Mouse (Mus musculus) liver, embryonic 11.5 days (tissue): ENCODE data around the gene Gm13040. TPM values are rescaled to one million over a fixed set of nuclear protein-coding genes. Genes with fewer than 3 reads are reported as not detected.
"Not testable (repeated sequence)": the region's sequence is repeated elsewhere in the genome, so short reads cannot be mapped to it uniquely, and the experiment has no call there.

ENCODE experiments used
- ATAC-seq: fragments of 200-750 bp; cut with Nextera tagmentation; replicated peaks from 2 replicates; pipeline ENCODE4 v1.8.0; 2017; ENCODE audit warnings: moderate number of reproducible peaks, mild to moderate bottlenecking, moderate TSS enrichment, moderate library complexity; ENCODE audit not compliant: low FRiP score
- DNase-seq: peaks from one replicate; pipeline ENCODE4 v3.0.0-alpha.2; 2017; ENCODE audit warnings: low spot score
- H3K27ac ChIP-seq: fragments of 300-500 bp; sonication (generic); 2 replicates; pipeline ENCODE4 v1.5.1; 2014; ENCODE audit warnings: mild to moderate bottlenecking, low read depth, low read length, control low read depth
- H3K27me3 ChIP-seq: fragments of 300-500 bp; sonication (generic); replicated peaks from 2 replicates; pipeline ENCODE4 v1.6.1; 2014; ENCODE audit warnings: low read length, mixed read lengths; ENCODE audit not compliant: control insufficient read depth, insufficient read depth
- H3K36me3 ChIP-seq: fragments of 300-500 bp; sonication (generic); 2 replicates; pipeline ENCODE4 v1.6.1; 2014; ENCODE audit warnings: mild to moderate bottlenecking, low read length, moderate library complexity, mixed read lengths; ENCODE audit not compliant: control insufficient read depth, insufficient read depth
- H3K4me1 ChIP-seq: fragments of 300-500 bp; sonication (generic); replicated peaks from 2 replicates; pipeline ENCODE4 v1.6.1; 2014; ENCODE audit warnings: low read length, mixed read lengths; ENCODE audit not compliant: control insufficient read depth, insufficient read depth
- H3K4me2 ChIP-seq: fragments of 300-500 bp; sonication (generic); 2 replicates; pipeline ENCODE4 v1.6.1; 2014; ENCODE audit warnings: mild to moderate bottlenecking, control low read depth, moderate library complexity
- H3K4me3 ChIP-seq: fragments of 300-500 bp; sonication (generic); 2 replicates; pipeline ENCODE4 v1.5.1; 2014; ENCODE audit warnings: low read depth, low read length, control low read depth
- H3K9ac ChIP-seq: fragments of 300-500 bp; sonication (generic); 2 replicates; pipeline ENCODE4 v1.6.1; 2014; ENCODE audit warnings: low read depth, low read length, control low read depth
- H3K9me3 ChIP-seq: fragments of 300-500 bp; sonication (generic); 2 replicates; pipeline ENCODE4 v1.6.1; 2016; ENCODE audit warnings: low read length, inconsistent platforms, mixed read lengths; ENCODE audit not compliant: control insufficient read depth
- WGBS: fragments of 180-500 bp; shearing (Covaris S2); extraction: QIAGEN DNeasy Blood & Tissue Kit; methylation state at CpG from one replicate; pipeline ENCODE4 v1.1.7; 2014; 5-methylcytosine and 5-hydroxymethylcytosine counted together
- polyA plus RNA-seq: library from polyadenylated mRNA; unstranded; fragments of >200 nt; fragmentation: Nextera tagmentation; extraction: Ambion mirVana; gene quantifications from 2 replicates; pipeline ENCODE4 v1.2.1, GENCODE M21; 2014

Gene Gm13040
- not detected in 2 replicates for polyA plus RNA-seq

DNA sequence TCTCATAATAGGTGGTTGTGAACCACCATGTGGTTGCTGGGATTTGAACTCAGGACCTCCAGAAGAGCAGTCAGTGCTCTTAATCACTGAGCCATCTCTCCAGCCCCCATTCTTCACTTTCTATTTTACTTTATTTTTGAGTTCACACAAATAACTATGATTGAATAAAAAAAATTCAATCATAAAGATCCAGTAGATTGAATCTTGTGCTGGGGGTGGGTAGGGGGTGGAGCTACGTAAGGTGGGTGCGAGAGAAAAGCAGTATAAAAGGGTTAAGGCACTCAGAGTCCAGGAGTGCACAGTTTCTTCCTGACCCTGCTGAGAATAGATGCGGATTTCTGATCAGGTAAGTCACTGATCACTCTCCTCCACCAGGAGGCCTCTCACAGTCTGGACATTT is at the start of gene Gm13040:
Gene Gm13040, plus strand, starts transcription at position 301 of the 400 bp plus-strand sequence.
- ATAC-seq, H3K4me3 ChIP-seq: not testable (repeated sequence)

DNA sequence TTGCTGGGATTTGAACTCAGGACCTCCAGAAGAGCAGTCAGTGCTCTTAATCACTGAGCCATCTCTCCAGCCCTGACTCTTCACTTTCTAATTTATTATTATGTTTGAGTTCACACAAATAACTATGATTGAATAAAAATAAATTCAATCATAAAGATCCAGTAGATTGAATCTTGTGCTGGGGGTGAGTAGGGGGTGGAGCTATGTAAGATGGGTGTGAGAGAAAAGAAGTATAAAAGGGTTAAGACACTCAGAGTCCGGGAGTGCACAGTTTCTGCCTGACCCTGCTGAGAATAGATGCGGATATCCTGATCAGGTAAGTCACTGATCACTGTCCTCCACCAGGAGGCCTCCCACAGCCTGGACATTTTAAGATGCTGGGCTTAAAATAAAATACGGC is 24.7 kb upstream of the Gm13040 start, which contains the start of gene Gm13043:
Gene Gm13043, plus strand, starts transcription at position 301 of the 400 bp plus-strand sequence.
- Histone ChIP-seq H3K36me3 (no peaks in the 10 kb centered on the region), H3K4me3 (no peak within 1 kb of the TSS), H3K27ac (no peak within 1 kb of the TSS), H3K9me3 (no peaks in the 10 kb centered on the region), H3K4me1 (no peaks in the 10 kb centered on the region), H3K4me2 (no peak within 1 kb of the TSS), H3K9ac (no peak within 1 kb of the TSS), H3K27me3 (no peaks in the 10 kb centered on the region)
- no peak for ATAC-seq
- DNase-seq = no peak
- 77% methylated on average over 3 of the region's 3 CpGs for WGBS

More for the DNA sequence above, at the start of gene Gm13040:
- DNase-seq, H3K4me2 ChIP-seq, H3K9me3 ChIP-seq, H3K27me3 ChIP-seq, H3K9ac ChIP-seq, H3K27ac ChIP-seq, H3K4me1 ChIP-seq, H3K36me3 ChIP-seq: not testable (repeated sequence)
- no CpG with 5 or more reads among the region's 3 CpGs for WGBS

DNA sequence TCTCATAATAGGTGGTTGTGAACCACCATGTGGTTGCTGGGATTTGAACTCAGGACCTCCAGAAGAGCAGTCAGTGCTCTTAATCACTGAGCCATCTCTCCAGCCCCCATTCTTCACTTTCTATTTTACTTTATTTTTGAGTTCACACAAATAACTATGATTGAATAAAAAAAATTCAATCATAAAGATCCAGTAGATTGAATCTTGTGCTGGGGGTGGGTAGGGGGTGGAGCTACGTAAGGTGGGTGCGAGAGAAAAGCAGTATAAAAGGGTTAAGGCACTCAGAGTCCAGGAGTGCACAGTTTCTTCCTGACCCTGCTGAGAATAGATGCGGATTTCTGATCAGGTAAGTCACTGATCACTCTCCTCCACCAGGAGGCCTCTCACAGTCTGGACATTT is 15.6 kb downstream of the Gm13040 start, which contains the start of the genes BC080695 and Gm13057:
Gene BC080695, plus strand, starts transcription at position 301 of the 400 bp plus-strand sequence.
Gene Gm13057, plus strand, starts transcription at position 310 of the 400 bp plus-strand sequence.
- not testable (repeated sequence) for H3K4me2 ChIP-seq, H3K4me3 ChIP-seq, H3K36me3 ChIP-seq, H3K9me3 ChIP-seq, H3K27ac ChIP-seq, H3K4me1 ChIP-seq, ATAC-seq, H3K9ac ChIP-seq, DNase-seq, H3K27me3 ChIP-seq
- WGBS = no CpG with 5 or more reads among the region's 3 CpGs

Other genes with a start within 250 kb of the Gm13040 start
- 5.5 and 6.0 TPM in 2 replicates for gene Pdpn, start 236.4 kb upstream of the Gm13040 start, polyA plus RNA-seq
- not detected in 2 replicates for gene Lrrc38, start 186.2 kb upstream of the Gm13040 start, polyA plus RNA-seq
- not detected in 2 replicates for gene Pramel1, start 141.5 kb upstream of the Gm13040 start, polyA plus RNA-seq
- 9.0 and 11.5 TPM in 2 replicates for gene Pramef8, start 123.5 kb upstream of the Gm13040 start, polyA plus RNA-seq
- not detected in 2 replicates for gene Oog4, start 85.6 kb upstream of the Gm13040 start, polyA plus RNA-seq
- not detected in 2 replicates for gene Gm13043, start 24.6 kb upstream of the Gm13040 start, polyA plus RNA-seq
- not detected in 2 replicates for gene BC080695, start 15.7 kb downstream of the Gm13040 start, polyA plus RNA-seq
- gene Gm13057, start 15.8 kb downstream of the Gm13040 start, polyA plus RNA-seq = not detected in 2 replicates
- not detected in 2 replicates for gene Gm13083, start 79.0 kb downstream of the Gm13040 start, polyA plus RNA-seq
- gene Gm13088, start 121.3 kb downstream of the Gm13040 start, polyA plus RNA-seq = not detected in 2 replicates
- gene Gm13089, start 166.8 kb downstream of the Gm13040 start, polyA plus RNA-seq = not detected in 2 replicates
- not detected in 2 replicates for gene Gm13078, start 183.5 kb downstream of the Gm13040 start, polyA plus RNA-seq